Mouse (Mus musculus): ENCODE results near the gene Cacna1s. TPM values are rescaled to one million over a fixed set of nuclear protein-coding genes. Genes with fewer than 3 reads are reported as not detected.

Gene Cacna1s
- total RNA-seq, 2 experiments from 2014 or later: 557 to 583 TPM

DNA sequence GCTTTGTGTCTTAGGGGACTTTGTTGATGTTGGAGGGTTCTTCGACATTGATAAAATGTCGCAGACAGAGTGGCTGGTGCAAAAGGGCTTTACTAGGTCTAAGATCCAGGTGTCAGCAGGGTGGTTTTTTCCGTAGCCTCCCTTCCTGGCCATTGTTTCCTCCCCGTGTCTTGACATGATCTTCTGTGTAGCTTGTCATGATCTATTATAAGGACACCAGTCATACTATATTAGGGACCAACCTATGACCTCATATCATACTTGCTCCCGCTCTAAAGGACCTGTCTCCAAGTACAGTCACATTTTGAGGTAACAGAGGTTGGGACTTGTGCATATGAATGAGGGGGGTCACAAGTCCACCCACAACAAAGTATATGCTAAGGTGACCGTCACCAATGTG is 108.4 kb downstream of the Cacna1s start:
- intact Hi-C loops (cut with DNase I; ENCODE audit: low total_unique reads): no loop called here
- DNase-seq: no peak

DNA sequence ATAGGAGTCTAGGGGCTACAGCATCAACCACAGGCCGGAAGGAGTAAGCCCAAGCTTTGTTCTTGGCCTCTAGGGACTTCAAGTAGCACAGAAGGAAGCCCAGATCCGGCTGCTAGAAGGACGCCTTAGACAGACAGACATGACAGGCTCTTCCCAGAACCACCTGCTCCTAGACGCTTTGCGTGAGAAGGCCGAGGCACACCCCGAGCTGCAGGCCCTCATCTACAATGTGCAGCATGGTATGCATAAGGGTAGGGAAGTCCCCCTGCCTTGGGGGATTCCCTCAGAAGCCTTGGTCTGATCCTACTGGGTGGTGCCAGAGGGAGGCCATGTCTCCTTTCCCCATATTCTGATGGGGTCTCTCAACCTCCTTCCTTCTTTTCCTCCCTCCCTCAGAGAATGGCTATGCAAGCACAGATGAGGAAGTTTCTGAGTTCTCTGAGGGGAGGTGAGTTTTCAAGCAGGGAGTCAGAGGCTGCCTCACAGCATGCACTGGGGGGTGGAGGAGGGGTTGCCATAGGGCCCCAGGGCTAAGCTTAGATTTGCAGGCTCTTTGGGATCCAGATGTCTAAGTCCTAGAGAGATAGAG is 108.9 kb downstream of the Cacna1s start:
- no peak for DNase-seq
- intact Hi-C loops (cut with DNase I; ENCODE audit: low total_unique reads): no loop called here

- no peak for DNase-seq
- intact Hi-C loops (cut with DNase I; ENCODE audit: low total_unique reads): no loop called here
Observed at GRCm38 (mm10) chr1:136165436-136165835, 112.9 kb downstream of the Cacna1s start.

- intact Hi-C loops (cut with DNase I; ENCODE audit: low total_unique reads): no loop called here
- DNase-seq: no peak
Observed at GRCm38 (mm10) chr1:136167657-136168056, 115.1 kb downstream of the Cacna1s start.

Other genes starting within 250 kb of the Cacna1s start
- gene Lad1, start 234.2 kb upstream of the Cacna1s start, total RNA-seq (2021): under 1 TPM; 0.16 to 0.22 TPM
- 10 to 100 TPM; 22.8 to 27.9 TPM for gene Tnnt2, start 216.4 kb upstream of the Cacna1s start, total RNA-seq (2021)
- gene Pkp1, start 133.5 kb upstream of the Cacna1s start, total RNA-seq (2021): not detected
- gene Igfn1, start 46.4 kb upstream of the Cacna1s start, total RNA-seq (2021): 10 to 100 TPM in 1 of 2 experiments, 1 to 10 TPM in 1; 5.9 to 13.0 TPM
- 10 to 100 TPM; 11.2 to 15.5 TPM for gene Tmem9, start 44.6 kb upstream of the Cacna1s start, total RNA-seq (2021)
- gene Ascl5, start 1.9 kb upstream of the Cacna1s start, total RNA-seq (2021): not detected
- gene Kif21b, start 78.6 kb downstream of the Cacna1s start, total RNA-seq (2021): under 1 TPM; 0.40 to 0.76 TPM
- not detected for gene Mroh3, start 160.1 kb downstream of the Cacna1s start, total RNA-seq (2021)
- not detected for gene Inava, start 181.5 kb downstream of the Cacna1s start, total RNA-seq (2021)
- gene Gpr25, start 208.1 kb downstream of the Cacna1s start, total RNA-seq (2021): not detected

Measured in gastrocnemius, postnatal 14 days (tissue).